Mouse (Mus musculus) spleen, postnatal 10 days (tissue): ENCODE measurements around the gene Cda.

Experiments used
- DNase-seq, 2 experiments: peaks; one replicate each; pipeline ENCODE4 v3.0.0; 2021 to 2022; ENCODE audit warnings: low spot score in 2 of 2

Gene Cda

DNA sequence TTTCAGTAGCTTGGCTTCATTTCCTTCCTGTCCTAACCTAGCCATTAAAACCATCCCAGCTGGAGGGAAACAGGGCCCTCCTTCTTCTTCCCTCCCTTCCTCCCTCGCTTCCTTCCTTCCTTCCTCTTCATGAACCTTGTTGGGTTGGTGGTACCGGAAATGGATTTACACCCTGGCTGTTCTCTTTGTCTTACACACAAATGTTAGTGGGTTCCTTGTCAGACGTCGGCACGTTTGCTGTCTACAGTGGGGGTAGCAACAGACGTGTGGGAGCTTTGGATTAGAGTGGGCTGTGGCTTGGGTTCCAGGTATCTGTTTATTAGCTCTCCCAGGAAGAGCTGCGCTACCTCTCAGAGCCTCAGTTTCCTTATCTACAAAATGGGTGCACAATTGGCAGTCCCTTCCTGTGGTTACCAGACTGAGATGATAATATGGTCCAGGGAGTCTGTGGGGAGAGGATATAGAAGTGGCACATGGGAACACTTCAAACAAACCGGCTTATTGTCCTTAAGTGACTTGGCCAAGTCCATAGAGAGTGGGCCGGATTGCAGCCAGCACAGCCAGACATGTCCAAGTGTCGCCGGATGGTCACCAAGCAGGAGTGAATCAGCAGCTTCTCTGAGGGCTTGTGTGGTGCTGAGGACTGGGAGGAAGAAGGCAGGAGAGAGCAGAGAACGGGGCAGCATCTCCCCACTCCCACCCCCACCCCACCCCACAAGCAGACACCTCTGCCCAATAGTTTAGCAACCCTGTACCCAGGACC lies 887 bp upstream of the Cda start:
- DNase-seq, result no peak

DNA sequence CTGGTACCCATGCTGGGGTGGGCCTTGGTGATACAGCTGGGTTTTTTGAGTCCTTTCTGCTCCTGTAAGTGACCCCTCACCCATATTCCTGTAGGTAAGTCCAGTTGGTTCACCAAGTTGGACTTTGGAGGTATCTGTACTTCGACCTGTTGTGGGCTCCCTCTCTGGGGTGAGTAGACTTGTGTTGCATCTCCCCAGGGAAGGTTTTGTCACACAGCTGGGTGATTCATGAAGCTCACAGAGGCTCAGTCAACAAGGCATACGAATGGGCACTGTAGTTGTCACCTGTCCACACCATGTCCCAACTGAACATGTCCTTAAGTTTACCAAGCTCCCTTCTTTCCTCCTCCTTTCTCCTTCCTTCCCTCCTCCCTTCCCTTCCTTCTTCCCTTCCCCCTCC lies 1.2 kb downstream of the Cda start:
- DNase-seq, result no peak

DNA sequence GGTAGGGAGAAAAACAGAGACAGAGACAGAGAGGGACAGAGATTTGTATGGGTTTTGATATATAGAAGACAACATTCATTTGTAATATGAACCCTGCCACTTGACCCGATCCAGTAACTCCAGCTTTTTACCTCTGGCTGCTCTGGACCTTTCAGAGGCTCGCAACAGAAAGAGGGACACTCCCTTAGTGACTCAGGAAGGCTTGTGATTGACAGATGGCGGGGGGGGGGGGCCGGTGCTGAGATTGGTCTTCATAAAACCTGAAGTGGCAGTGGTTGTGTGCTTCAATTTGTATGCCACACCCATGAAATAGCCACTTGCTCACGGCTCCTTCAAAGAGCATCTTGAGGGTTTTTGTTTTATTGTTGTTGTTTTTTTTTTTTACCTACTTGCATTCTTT lies 4.3 kb downstream of the Cda start:
- DNase-seq, result no peak

DNA sequence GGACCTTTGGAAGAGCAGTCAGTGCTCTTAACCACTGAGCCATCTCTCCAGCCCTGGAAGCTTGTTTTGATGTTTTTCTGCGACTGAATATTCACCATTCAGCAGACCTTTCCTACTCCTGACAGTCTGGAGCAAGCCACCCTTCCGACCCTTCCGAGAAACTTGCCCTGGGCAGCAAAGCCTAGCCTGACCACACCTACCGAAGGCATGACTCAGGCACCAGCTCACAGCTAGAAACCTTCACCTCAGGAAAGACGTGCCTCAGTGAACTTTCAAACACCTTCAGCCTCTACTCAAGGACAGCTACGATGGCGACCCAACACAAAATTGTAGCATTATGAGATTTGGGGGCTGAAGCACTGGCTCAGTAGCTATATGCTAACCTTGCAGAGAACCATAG lies 4.9 kb downstream of the Cda start:
- DNase-seq, result no peak

DNA sequence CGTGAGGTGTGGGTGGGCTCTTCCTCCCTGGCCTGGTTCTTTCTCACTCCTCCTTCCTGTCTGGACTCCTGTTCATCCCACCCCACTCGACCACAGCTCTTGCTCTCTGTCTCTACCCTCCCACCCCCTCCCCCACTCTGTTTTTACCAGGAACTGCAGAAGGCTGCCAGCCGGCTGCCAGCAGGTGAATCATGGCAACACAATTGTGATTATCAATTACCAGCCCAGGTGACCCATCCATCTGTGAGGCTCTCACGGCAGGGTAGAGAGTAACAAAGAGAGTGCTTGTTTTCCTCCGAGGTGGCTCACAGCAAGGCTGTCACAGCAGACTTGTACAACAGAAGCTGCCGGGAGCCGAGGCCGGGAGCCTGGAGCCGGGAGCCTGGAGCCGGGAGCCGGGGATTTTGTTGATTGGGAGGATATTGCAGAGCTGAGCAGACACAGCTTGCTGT lies 6.4 kb downstream of the Cda start:
- no peak for DNase-seq

DNA sequence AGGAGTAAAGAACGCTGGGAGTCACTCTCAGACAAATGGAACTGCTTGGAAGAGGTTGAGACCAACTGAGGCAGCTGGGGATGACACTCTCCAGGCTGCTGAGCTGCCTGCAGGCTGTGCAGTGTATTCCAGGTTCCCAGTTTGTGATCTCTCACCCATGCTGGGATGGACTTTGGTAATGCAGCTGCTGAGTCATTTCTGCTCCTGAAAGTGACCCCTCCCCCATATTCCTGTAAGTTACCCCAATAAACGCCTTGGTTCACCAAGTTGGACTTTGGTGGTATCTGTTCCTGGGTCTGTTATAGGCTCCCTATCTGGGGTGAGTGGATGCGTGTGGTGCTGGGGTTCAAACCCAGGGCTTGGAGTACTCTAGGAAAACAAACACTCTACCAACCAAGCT lies 9.6 kb downstream of the Cda start:
- DNase-seq, result no peak

DNA sequence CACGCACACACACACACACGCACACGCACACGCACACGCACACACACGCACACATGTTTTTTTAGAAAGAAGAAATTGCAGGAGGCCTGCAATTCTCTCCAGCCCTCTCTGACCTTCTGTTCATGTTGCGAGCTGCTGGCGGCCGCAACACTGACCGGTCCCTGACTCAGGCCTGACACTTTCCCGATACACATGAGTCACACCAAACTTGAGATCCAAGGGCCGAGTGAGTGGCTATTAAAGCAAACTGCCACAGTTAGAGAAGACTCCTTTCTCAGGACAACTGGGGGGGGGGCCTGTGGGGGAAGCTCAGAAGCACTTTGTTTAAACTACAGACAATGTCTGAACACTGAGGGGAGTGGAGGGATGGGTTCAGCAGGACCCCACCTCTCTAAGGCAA lies 11.2 kb downstream of the Cda start:
- no peak for DNase-seq

DNA sequence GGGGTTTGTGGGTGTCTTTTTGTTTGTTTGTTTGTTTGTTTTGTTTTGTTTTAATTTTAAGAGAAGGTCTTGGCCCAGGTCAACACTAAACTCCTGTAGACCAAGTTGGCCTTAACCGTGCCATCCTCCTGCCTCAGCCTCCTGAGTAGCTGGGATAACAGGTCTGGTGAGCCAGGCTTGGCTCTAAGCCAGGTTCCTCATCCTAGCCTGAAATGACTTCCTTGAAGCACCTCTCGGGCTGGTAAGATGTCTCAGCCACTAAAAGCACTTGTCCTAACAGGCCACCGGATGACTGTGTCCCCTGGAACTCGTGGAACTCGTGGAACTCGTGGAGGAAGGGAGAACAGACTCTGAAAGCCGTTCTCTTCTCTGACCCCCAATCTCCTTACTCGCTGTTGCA lies 11.7 kb downstream of the Cda start:
- DNase-seq, result no peak

DNA sequence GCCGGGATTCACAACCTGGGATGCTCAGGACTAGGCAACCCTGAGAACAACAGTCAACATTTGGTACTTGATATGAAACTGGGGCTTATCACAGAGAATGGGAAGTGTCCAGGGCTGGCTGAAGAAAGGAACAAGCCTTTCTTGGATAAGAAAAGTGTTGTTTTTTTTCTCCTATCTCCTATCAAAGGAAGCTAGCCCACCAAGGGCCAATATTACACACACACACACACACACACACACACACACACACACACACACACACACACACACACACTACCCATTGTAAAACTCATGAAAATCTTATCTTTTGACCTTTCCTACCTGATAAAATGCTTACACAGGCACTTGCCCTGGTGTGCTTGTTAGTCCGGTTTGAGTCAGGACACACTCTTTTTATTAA lies 12.3 kb downstream of the Cda start:
- DNase-seq, result no peak

DNA sequence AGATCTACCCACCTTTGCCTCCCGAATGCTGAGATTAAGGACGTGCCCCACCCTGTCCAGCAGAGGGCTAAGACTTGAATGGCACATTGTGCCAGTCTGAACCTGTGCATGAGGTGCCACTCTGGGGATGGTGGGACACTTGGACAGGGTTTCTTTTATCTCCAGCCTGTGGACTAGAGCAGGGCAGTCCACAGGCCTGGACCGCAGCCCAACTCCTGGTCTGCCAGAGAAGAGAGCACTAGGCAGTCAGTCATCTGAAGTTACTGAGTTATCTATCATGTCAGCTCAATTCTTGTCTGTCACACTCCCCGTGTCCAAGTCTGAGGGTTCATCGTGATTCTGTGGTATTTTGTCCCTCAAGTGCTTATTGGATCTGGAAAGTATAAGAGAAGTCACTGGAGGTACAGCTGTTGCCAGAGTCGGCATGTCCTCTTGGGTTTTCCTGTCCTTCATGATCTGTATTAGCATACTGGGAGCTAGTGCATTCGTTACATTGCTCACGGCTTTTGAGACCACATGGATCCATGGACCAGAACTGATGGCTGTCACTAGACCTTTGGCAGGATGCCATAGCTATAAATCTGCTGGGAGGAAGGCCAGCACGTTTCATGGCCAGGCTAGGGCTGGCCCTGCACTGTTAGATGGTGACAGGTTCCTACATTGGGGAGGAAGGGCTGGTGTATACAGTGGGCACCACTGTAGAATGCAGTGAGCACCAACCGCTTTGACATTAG lies 14.2 kb downstream of the Cda start:
- no peak for DNase-seq

DNA sequence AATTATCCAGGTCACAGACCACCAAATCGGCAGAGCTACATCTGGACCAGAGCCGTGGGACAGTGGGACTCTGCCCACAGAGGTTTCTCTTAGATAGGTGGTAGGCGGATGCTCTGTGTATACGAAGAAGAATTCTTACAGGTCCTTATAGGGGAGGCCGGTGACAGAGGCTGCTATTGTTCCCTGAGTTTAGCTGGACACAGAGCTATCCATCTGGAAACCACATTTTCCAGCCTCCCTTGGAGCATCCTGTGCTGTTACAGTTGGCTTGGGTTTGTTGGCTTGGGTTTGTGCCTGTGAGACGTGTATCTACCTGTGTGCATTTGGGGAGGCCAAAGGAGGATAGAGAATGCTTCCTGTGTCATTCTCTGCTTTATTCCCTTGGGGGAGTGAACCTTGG lies 15.1 kb downstream of the Cda start:
- DNase-seq, result no peak

DNA sequence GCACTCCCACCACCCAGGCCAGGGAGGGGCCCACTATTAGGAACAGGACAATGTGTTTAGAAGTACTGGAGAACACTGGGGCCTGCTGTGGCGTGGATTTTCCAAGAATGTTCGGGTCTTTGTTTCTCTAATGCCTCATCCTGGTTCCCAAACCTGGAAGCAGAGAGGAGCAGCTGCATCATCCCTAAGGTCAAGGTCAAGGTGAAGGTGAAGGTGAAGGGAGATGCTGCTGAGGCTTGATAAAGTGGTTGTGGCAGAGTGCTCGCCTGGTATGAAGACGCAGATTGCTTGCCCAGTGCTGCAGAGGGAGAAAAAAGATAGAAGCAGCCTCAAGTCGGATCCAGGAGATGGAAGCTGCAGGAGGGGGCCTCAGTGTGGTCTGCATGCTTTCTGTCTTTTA lies 16.0 kb downstream of the Cda start:
- DNase-seq, result no peak

DNA sequence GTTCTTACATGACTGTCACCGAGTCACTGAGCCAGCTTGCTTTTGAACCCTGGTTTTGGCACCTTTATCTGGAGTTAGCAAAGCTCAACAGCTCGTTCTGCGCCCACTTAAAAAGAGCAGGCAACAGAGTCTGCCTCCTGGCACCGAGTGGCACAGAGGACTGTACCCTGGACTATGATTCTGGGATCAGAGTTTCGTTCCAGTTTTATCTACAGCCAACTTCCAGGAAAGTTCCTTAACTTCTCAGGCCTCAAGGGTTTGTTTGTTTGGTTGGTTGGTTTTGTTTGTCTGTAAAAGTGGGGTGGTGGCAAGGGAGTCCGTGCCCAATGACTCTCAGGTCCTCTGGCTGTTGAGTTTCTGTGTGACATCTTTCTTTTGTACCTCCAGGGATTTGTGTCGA lies 19.1 kb downstream of the Cda start:
- no peak for DNase-seq

DNA sequence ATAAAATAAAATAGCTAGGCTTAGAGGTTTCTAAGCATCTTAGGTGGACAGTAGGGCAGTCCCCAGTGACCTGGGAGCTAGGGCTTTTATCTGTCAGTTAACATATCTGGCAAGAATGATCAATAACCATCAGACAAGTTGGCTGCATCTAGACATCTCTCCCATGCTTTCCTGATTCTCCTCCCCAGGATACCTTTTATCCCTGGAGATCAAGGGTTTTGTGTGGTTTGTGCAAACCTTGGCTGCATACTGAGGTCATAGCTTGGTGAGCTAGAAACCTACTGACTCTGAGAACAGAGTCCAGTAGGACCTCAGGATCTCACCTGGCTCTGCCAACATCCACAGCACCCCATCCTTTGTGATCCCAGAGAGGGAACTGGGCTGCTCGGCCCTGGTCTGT lies 20.5 kb downstream of the Cda start:
- DNase-seq, result no peak

DNA sequence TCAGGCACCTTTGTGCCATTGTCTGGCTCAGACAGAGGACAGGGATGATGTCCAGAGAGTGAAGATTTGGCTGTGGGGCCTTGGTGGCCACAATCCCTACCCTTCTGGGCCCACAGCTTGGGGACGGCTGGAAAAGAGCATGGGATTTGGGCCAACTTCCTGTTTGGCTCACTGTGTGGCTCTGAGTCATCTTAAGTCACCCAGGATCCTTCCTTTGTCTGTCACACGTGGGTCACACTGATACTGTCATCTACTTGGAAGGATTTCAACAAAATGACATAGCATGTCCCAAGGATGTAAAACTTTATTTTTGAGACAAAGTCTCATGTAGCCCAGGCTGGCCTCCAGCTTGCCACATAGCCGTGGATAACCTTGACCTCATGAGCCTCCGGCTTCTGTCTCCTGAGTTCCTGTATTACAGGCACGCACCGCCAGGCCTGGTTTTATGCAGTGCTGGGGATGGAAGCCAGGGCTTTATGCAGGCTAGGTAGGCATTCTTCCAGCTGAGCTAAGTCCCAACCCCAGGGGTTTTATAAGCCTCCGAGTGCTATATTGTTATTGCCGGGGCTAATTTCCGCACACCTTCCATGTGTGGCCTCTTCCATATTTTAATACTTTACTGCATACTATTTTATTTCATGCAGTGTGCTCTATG lies 22.8 kb downstream of the Cda start:
- DNase-seq, result no peak

DNA sequence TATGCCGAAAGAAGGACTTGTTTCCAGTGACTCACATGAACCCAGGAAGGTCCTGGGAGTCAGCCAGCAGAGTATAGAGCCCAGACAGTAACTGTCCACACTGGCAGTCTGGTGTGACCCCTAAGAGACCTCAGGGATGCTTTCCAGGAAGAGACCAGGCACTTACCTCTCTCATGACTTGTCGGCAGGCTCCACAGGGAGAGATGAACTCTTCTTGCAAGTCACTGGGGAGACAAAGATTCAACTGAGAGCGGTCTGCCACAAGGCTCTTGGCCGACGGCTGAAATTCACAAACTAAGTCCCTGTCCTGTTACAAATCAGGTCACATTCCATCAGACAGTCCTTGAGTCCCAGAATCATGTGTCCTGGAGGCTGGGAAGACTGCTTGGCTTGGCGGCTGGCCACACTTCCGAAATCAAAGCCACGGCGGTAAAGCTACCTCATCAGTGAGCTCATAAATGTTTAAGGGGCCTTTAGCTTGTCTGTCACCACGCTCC lies 24.4 kb downstream of the Cda start:
- no peak for DNase-seq

DNA sequence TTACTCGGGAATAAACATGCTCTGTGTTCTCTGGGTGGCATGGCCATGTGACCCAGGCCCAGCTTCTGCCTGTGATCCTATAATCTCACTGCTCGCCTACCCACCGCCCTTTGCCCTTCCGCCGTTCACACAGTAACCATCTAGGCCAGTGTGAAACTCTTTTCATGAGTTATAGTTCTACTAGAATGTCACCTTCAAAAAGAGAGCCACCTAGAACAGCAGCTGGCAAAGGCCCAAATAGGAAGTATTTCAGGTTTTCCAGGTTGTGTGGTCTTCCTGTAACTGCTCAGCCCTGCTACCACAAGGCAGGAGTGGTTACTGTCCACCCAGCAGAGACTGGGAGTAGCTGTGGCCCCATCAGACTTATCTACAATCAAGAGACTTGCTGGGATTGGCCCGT lies 25.0 kb downstream of the Cda start:
- no peak for DNase-seq

DNA sequence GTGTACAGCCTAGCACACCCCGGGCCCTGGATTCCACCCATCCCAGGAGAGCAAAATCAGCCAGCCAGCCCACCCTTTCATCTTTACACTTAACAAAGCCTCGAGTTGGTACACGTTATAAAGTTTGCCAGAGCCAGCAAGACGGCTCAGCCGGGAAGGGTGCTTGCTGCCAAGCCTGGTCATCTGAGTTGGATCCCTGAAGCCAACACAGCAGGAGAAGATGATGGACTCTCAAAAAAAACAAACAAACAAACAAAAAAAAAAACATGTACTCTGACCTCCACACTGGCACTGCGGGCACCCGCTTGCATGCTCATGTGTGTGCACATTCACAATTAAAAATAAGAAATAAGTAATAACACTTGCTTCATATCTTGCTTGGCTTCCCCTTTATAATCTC lies 25.7 kb downstream of the Cda start:
- DNase-seq, result no peak

DNA sequence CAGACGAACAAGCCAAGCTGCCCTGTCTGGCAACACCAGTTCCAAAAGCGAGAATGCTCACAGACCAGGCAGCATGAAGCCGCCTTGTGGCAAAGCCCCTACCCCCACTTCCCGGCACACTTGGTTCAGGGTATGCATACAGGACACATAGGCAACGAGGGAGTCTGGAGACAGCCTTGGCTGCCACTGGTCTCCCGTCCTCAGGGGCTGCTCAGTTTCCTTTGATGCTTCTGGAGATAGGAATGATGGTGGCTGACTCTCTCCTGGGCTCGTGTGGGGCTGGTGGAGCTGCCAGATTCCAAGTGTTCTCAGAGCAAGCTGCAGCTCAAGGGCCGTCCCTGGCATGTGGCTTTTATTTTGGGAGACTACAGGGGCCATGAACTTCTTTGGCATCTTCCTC lies 26.4 kb downstream of the Cda start:
- no peak for DNase-seq

DNA sequence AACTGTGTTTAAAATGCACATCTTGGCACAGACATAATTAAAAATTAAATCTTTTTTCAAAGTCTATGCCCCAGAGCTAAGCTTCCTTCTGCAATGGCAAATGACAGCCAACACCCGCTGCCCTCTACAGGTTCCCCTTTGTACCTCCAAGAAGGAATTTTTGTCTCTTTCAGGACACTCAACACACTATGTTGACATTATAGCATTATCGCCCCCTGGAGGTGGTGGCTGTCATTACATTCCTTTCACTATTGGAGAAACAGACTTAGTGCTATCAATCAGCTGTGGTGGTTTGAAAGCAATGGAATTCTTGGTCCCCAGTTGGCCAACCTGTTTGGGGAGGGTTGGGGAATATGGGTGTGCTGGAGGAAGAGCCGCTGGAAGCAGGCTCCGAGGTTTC lies 27.8 kb downstream of the Cda start:
- peak in 1 of 2 experiments; percentile 48 for DNase-seq

DNA sequence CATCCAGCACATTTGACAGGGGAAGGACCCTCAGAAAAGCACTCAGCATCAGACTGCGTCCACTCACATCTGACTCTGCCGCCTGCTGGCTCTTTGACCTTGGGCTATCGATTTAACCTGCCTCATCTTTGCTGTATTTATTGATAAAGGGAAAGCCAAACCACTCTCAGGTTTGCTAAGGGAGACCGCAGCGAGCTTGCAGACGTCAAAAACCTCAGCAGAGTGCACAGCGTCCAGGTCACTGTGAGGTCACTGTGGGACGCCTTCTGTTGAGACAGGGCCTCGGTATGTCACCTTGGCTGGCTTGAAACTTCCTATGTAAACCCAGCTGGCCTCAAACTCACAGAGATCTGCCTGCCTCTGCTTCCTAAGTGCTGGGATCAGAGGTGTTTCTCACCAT lies 30.5 kb downstream of the Cda start:
- no peak for DNase-seq

DNA sequence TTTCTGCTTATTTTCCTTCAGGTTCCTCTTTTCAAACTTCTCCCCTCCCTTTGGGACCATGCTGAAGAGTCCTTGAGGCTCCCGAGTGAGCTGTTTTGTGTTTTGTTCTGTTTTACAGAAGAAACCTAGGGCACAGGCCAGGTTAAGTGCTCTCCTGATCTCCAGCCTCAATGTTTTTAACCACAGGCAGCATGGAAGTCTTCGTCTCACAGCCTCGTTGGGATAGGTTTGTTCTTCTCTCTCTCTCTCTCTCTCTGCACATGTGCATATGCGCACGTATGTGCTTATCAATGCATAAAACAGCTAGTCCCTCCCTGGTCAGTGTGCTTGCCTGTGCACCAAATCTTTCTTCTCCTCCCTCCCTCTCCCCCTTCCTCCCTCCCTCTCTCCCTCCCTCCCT lies 30.9 kb downstream of the Cda start:
- DNase-seq, result no peak

DNA sequence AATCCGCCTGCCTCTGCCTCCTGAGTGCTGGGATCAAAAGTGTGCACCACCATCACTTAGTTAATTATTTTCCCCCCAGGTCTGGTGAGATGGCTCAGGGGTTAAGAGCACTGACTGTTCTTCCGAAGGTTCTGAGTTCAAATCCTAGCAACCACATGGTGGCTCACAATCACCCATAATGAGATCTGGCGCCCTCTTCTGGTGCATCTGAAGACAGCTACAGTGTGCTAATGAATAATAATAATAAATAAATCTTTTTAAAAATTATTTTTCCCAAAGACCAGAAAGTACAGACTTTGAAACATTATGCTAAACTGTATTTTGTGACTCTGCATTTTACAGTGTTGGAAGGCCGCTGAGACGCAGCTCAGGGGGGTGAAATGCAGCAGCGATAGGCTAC lies 32.1 kb downstream of the Cda start:
- no peak for DNase-seq
